Mouse (Mus musculus): ENCODE data around the gene Gm12216.

DNA sequence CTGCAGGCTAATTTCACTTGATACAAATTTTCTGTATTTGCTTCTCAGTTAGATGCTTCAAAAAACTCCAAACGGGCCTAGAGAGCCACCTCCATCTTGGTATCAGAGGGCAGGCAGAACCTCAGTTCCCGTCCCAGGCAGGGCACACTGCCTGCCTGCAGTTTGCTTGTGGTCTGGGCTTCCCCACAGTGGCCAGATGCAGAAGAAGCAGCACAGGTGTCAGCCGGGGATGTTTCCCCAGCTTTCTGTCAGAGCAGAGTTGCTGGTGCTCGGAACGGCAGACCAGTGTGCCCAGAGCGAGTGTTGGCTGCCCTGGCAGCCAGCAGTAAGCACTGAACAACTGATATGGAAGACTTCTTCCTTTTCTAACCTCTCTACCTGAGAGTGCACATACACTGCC lies 19.9 kb downstream of the Gm12216 start:
- TF ChIP-seq GATA1 (IDR thresholded peaks at IDR 0.05; ENCODE audit: low read length) (no peak), TAL1 (IDR thresholded peaks at IDR 0.05; ENCODE audit: low read length) (no peak)

Data from erythroblast, embryonic 14.5 days (primary cell).